In the genomic region with DNA sequence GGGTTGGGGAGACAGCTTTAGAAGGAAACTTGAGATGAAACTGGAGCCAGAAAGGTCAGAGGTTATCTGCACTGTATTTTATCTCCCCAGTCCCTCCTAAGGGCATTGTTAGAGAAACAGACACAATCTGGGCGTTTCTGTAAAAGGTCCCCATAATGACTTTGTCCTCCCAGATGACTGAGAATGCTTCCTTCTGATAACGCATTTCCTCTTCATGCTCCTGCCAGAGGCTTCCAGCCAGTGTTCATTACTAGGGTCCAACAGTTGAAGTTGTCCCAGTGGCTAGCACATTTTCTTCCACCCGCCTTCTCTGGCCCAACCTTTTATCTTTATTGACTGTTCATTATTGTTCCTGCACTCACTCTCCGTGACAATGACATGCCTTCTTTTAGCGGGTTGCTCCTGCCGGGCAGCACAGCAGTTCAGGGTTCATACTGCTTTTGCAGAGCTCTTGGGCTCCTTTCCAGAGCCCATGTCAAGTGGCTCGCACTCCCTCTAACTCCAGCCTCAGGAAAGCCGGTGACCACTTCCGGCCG, we compare ENCODE assay signal across 8 mouse cellular contexts.
DNase-seq lines count a peak whose midpoint lies in the region; ATAC-seq lines count a peak whose summit lies in the region.
"Had no signal": no experiment of that assay in that cellular context is flagged by ENCODE, and none has a peak within 500 bp of the region (broad histone marks: within the 10 kb centered on the region; RNA-seq: fewer than 3 reads in every experiment).

No protein-coding gene starts in this region.

- no peaks in the 10 kb centered on the region for H3K9me3 ChIP-seq in heart, embryonic 11.5 days (replicated peaks; ENCODE audit: control insufficient read depth, low read length)
- H3K9me3 ChIP-seq in kidney, embryonic 16.5 days (ENCODE audit: low read length): no peaks in the 10 kb centered on the region
- no peaks in the 10 kb centered on the region for H3K9me3 ChIP-seq in forebrain, embryonic 12.5 days

- H3K4me3 ChIP-seq in heart, embryonic 11.5 days (ENCODE audit: low read depth, low read length): no peak overlapping the region
- no peak overlapping the region for H3K4me3 ChIP-seq in kidney, embryonic 16.5 days (ENCODE audit: low read length)
- H3K4me3 ChIP-seq in forebrain, embryonic 12.5 days (replicated peaks): no peak overlapping the region

- 0 out of 2 replicates have a peak overlapping the region, but pooled peaks have one; percentile 17 for H3K4me2 ChIP-seq in heart, embryonic 11.5 days
- H3K4me2 ChIP-seq in kidney, embryonic 16.5 days (replicated peaks; ENCODE audit: low read depth, low read length): 0 out of 2 replicates have a peak overlapping the region, but pooled peaks have one; percentile 1
- no peak overlapping the region for H3K4me2 ChIP-seq in forebrain, embryonic 12.5 days

- H3K4me1 ChIP-seq in heart, embryonic 11.5 days (ENCODE audit: control insufficient read depth, insufficient read depth, low read length): peaks cover 32% of the 10 kb centered on the region
- H3K4me1 ChIP-seq in kidney, embryonic 16.5 days (ENCODE audit: insufficient read depth, low read length): peaks cover 16% of the 10 kb centered on the region
- H3K4me1 ChIP-seq in forebrain, embryonic 12.5 days: 0 out of 2 replicates have a peak, but pooled peaks cover 3% of the 10 kb centered on the region

- H3K27ac ChIP-seq in heart, embryonic 11.5 days (ENCODE audit: low read depth, low read length): peak overlapping the region; percentile 54
- H3K27ac ChIP-seq in kidney, embryonic 16.5 days (ENCODE audit: low read length): peak overlapping the region; percentile 71
- H3K27ac ChIP-seq in forebrain, embryonic 12.5 days: no peak overlapping the region

- no peaks in the 10 kb centered on the region for H3K27me3 ChIP-seq in heart, embryonic 11.5 days (ENCODE audit: control insufficient read depth, insufficient read depth, low read length)
- H3K27me3 ChIP-seq in kidney, embryonic 16.5 days (ENCODE audit: insufficient read depth, low read length): no peaks in the 10 kb centered on the region
- no peaks in the 10 kb centered on the region for H3K27me3 ChIP-seq in forebrain, embryonic 12.5 days

- 10% methylated on average over 10 of the region's 10 CpGs for WGBS in heart, embryonic 11.5 days (ENCODE audit: insufficient replicate concordance)
- WGBS in kidney, embryonic 16.5 days: 34% methylated on average over 10 of the region's 10 CpGs
- WGBS in forebrain, embryonic 12.5 days: 63% methylated on average over 10 of the region's 10 CpGs

- H3K36me3 ChIP-seq in heart, embryonic 11.5 days (ENCODE audit: control insufficient read depth, insufficient read depth, low read length): no peaks in the 10 kb centered on the region
- peaks cover 2% of the 10 kb centered on the region; the same call in 1 of the 2 replicates for H3K36me3 ChIP-seq in kidney, embryonic 16.5 days (ENCODE audit: insufficient read depth, low read length)
- H3K36me3 ChIP-seq in forebrain, embryonic 12.5 days (replicated peaks): no peaks in the 10 kb centered on the region

- H3K9ac ChIP-seq in heart, embryonic 11.5 days (ENCODE audit: low read depth, low read length): no peak overlapping the region
- H3K9ac ChIP-seq in kidney, embryonic 16.5 days (replicated peaks; ENCODE audit: low read length): 0 out of 2 replicates have a peak overlapping the region, but pooled peaks have one; percentile 10
- no peak overlapping the region for H3K9ac ChIP-seq in forebrain, embryonic 12.5 days

- ATAC-seq in common myeloid progenitor, adult 5-6 weeks (replicated peaks; ENCODE audit: low read depth, poor library complexity, severe bottlenecking): peak; percentile 73
- ATAC-seq in heart, embryonic 11.5 days (replicated peaks; ENCODE audit: insufficient number of reproducible peaks, low FRiP score, low TSS enrichment): peak; percentile 58
- peak; percentile 67 for ATAC-seq in kidney, embryonic 16.5 days (ENCODE audit: low FRiP score, low TSS enrichment)
- no peak for ATAC-seq in forebrain, embryonic 12.5 days (ENCODE audit: low FRiP score)
- ATAC-seq in monocyte, adult 5-6 weeks (replicated peaks; ENCODE audit: insufficient number of reproducible peaks, low FRiP score, low TSS enrichment, poor library complexity, severe bottlenecking): no peak

- peak; percentile 69 for DNase-seq in lung, postnatal 25 days (ENCODE audit: low spot score)
- no peak for DNase-seq in spleen, postnatal 4 days (ENCODE audit: low spot score in 2 of 2)
- DNase-seq: thymus, postnatal 4 days had no signal

Comparison
In these comparisons a context has a peak if more than half of its experiments do, and no peak if none do; other contexts are left out.
1. ATAC-seq: peak in common myeloid progenitor, adult 5-6 weeks (single experiment), heart, embryonic 11.5 days (single experiment) and kidney, embryonic 16.5 days (single experiment); none in forebrain, embryonic 12.5 days (single experiment) and monocyte, adult 5-6 weeks (single experiment).